Comparison of ENCODE assay signal across 25 mouse cellular contexts in genomic region chr3:123708626-123709025, GRCm38 (mm10). TPM values are rescaled to one million over a fixed set of nuclear protein-coding genes. Genes with fewer than 3 reads are reported as not detected.
"Had no signal": no experiment of that assay in that cellular context is flagged by ENCODE, and none has a peak within 500 bp of the region (broad histone marks: within the 10 kb centered on the region; RNA-seq: fewer than 3 reads in every experiment).

No protein-coding gene starts in this region.

- H3K4me3 ChIP-seq: kidney, embryonic 15.5 days; limb, embryonic 10.5 days; limb, embryonic 13.5 days; liver, embryonic 12.5 days; liver, embryonic 15.5 days; lung, embryonic 15.5 days; megakaryocyte, embryonic 14.5 days; midbrain, embryonic 10.5 days; midbrain, embryonic 15.5 days; neural tube, embryonic 12.5 days; neural tube, embryonic 15.5 days had no signal

- DNase-seq: kidney, postnatal 10 days; kidney, postnatal 36 days; layer of hippocampus, adult 9-11 months; liver; lung, adult 18-20 months; lung, postnatal 10 days; lung, postnatal 36 days; right cerebral cortex, adult 18-20 months; right cerebral cortex, postnatal 14 days; right cerebral cortex, postnatal 4 days; thymus, adult 2 months; thymus, postnatal 14 days; thymus, postnatal 4 days had no signal

- H3K9me3 ChIP-seq: kidney, embryonic 15.5 days; limb, embryonic 10.5 days; limb, embryonic 13.5 days; liver, embryonic 12.5 days; liver, embryonic 15.5 days; lung, embryonic 15.5 days; megakaryocyte, embryonic 14.5 days; midbrain, embryonic 10.5 days; midbrain, embryonic 15.5 days; neural tube, embryonic 12.5 days; neural tube, embryonic 15.5 days had no signal

- H3K4me2 ChIP-seq: kidney, embryonic 15.5 days; limb, embryonic 13.5 days; liver, embryonic 12.5 days; liver, embryonic 15.5 days; lung, embryonic 15.5 days; midbrain, embryonic 15.5 days; neural tube, embryonic 12.5 days; neural tube, embryonic 15.5 days had no signal

- H3K36me3 ChIP-seq: kidney, embryonic 15.5 days; limb, embryonic 10.5 days; limb, embryonic 13.5 days; liver, embryonic 12.5 days; liver, embryonic 15.5 days; lung, embryonic 15.5 days; midbrain, embryonic 10.5 days; midbrain, embryonic 15.5 days; neural tube, embryonic 12.5 days; neural tube, embryonic 15.5 days had no signal

- H3K4me1 ChIP-seq: kidney, embryonic 15.5 days; limb, embryonic 10.5 days; limb, embryonic 13.5 days; liver, embryonic 12.5 days; liver, embryonic 15.5 days; lung, embryonic 15.5 days; megakaryocyte, embryonic 14.5 days; midbrain, embryonic 15.5 days; neural tube, embryonic 12.5 days; neural tube, embryonic 15.5 days had no signal

- H3K9ac ChIP-seq: kidney, embryonic 15.5 days; limb, embryonic 13.5 days; liver, embryonic 12.5 days; liver, embryonic 15.5 days; lung, embryonic 15.5 days; midbrain, embryonic 15.5 days; neural tube, embryonic 12.5 days; neural tube, embryonic 15.5 days had no signal

- H3K27me3 ChIP-seq: kidney, embryonic 15.5 days; limb, embryonic 13.5 days; liver, embryonic 12.5 days; liver, embryonic 15.5 days; lung, embryonic 15.5 days; megakaryocyte, embryonic 14.5 days; midbrain, embryonic 15.5 days; neural tube, embryonic 12.5 days; neural tube, embryonic 15.5 days had no signal

- ATAC-seq: liver, embryonic 12.5 days; midbrain, embryonic 15.5 days had no signal

- H3K27ac ChIP-seq: kidney, embryonic 15.5 days; limb, embryonic 10.5 days; limb, embryonic 13.5 days; liver, embryonic 12.5 days; liver, embryonic 15.5 days; lung, embryonic 15.5 days; midbrain, embryonic 10.5 days; midbrain, embryonic 15.5 days; neural tube, embryonic 12.5 days; neural tube, embryonic 15.5 days; stomach, postnatal 0 days had no signal

RNA-seq across cellular contexts. Expression of gene Ndst3, which starts 18.0 kb away (rescaled TPM):
- polyA plus RNA-seq: thymus, adult 2 months had no signal
